Mouse (Mus musculus) embryonic stem cell, embryonic (primary cell): ENCODE measurements around the gene Fads6.

Source experiments
- CTCF ChIA-PET, 4 experiments: fragments of 300-600 bp in 2 of 4; fragments of 350-600 bp in 2 of 4; sonication (Branson Sonifier 250); formaldehyde crosslinking; loops; one replicate each; lab custom pipeline; 2022; ENCODE audit warnings: inconsistent platforms in 2 of 4; lab: Charles Lee
- POLR2A ChIA-PET, 4 experiments: fragments of 300-600 bp in 2 of 4; fragments of 350-600 bp in 2 of 4; sonication (Branson Sonifier 250); formaldehyde crosslinking; loops; one replicate each; lab custom pipeline; 2022; ENCODE audit warnings: antibody characterized with exemption in 4 of 4, inconsistent platforms in 1 of 4; lab: Charles Lee

Gene Fads6

DNA sequence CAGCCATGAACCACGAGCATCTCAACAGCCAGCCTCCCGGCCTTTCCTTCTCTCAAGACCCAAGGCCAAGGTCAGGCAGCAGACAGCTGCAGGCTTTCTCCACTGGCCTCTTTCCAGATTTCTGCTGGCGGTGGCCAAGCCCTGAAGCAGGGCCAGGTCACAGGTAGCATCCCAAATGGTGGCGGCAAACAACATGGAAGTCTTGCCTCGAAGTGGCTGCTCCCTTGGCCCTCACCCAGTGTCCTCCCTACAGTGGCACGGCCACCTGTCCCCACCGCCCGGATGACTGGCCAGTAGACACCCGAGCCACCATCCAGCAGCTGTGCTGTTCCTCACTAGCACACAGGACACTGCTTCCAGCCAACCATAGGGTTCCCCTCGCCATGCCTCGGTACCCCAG lies 56.1 kb downstream of the Fads6 start:
- ChIA-PET CTCF (interaction anchor here in 2 of 4 experiments (1.0 to 1.3 kb wide), 2 partner anchors 17 to 39 kb away, joined by 3 read pairs; no protein-coding TSS in a partner anchor), POLR2A (no interaction called here)

GRCm38 (mm10) chr11:115236570-115236969 lies 60.9 kb downstream of the Fads6 start:
- POLR2A ChIA-PET = interaction anchor here in 3 of 4 experiments (0.5 to 3.9 kb wide), 21 partner anchors 8 to 73 kb away, joined by 3 to 37 read pairs (median 4); partner anchors contain the start of genes Fdxr (in 2 of the 3), Grin2c (in 1 of the 3) and Slc9a3r1 (in 1 of the 3)
- CTCF ChIA-PET = interaction anchor here (0.5 to 3.3 kb wide), 11 partner anchors 10 to 1548 kb away, joined by 3 to 34 read pairs (median 6); partner anchors contain the start of gene Nt5c (in 1 of the 4)

DNA sequence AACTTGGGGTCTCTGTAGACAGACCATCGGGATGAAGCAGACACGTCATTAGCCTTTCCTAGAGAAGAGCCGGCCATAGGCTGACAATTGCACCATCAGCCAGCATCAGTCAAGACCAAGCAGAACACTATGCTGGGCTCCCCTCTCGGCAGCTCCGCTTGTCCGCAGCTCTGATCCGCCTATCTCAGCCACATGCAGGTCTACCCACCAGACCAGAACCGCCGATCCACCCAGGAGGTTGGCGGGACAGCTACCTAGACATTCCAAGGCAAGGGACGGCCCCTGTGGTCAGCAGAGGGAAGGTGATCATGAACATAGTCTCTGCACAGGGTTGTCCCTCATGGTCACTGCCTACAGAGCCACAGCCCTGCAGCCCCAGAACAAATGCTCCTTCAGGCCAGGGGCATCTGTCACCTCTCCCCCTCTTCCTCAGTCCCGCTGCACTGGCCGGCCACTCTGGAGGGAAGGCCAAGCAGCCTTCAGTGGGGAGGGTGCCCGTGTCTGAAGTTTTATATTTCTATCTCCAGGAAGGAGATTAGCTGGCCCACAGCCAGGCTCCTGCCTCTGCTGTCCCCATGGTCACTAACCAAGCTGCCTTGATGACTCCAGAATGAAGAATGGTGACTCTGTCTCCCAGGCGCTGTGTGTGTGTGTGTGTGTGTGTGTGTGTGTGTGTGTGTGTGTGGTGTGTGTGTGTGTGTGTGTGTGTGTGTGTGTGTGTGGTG lies 63.0 kb downstream of the Fads6 start:
- CTCF ChIA-PET = interaction anchor here (0.6 to 3.0 kb wide), 6 partner anchors 9 to 81 kb away, joined by 3 to 12 read pairs (median 8); no protein-coding TSS in a partner anchor
- POLR2A ChIA-PET = interaction anchor here in 2 of 4 experiments (0.6 to 2.2 kb wide), 7 partner anchors 9 to 19 kb away, joined by 3 to 10 read pairs (median 5); no protein-coding TSS in a partner anchor

DNA sequence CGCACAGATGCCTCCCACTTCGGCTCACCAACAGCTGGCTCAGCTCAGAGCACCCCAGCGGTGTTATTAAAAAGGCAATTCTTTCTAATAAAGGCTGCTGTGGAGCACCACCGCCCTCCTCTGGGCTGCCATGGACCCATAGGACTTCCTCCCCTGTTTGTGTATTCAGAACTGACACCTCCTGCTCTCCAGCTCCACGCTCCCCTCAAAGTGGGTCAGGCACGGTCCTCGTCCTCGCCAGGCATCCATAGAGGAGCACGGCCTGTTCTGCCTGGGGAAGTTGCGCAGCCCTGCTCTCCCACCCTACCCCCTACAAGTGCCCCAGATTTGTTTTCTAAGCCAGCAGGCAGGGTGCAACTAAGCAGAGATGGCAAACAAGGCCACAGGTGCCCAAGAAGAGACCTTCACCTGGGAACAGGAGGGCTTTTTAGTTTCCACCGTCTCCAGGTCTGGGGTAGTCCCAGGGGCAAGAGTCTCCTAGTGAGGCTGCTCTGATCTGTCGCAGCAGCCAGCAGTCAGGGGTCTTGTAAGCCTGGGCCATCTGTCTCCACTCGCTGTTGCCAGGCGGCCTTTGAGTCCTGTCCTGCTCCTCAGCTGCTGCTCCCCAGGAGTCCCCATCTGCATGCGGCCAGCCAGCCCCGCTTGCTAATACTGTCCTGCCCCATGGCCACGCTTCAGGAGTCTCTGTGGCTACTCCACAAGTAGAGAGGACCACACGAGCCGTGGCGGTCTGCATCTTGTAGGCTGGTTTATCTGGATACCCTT lies 63.8 kb downstream of the Fads6 start:
- CTCF ChIA-PET = interaction anchor here (0.6 to 3.0 kb wide), 6 partner anchors 9 to 80 kb away, joined by 3 to 12 read pairs (median 6); no protein-coding TSS in a partner anchor

DNA sequence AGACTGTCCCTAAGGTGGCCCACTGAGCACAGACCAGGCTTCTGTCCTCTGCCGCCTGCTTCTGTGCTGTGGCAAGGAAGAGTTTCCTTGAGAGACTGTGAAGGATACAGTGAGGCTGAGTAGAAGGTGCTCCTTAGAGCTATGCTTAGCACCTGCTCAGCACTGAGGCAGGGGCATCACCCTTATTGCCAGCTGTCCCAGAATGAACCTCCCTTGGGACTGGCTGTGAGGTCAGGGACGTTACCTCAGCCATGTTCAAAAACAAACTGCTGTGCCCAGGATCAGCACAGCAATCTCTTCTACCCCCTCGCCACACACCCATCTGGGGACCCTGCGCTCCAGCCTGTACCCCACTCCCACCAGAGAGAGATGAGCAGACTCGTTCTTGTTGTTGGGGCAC lies 64.6 kb downstream of the Fads6 start:
- CTCF ChIA-PET = interaction anchor here (0.6 to 3.0 kb wide), 7 partner anchors 8 to 33 kb away, joined by 3 to 12 read pairs (median 6); no protein-coding TSS in a partner anchor
- POLR2A ChIA-PET = interaction anchor here in 2 of 4 experiments (0.7 to 2.2 kb wide), 11 partner anchors 8 to 513 kb away, joined by 3 to 10 read pairs (median 4); partner anchors contain the start of genes Fdxr (in 1 of the 2) and Slc9a3r1 (in 1 of the 2)

More for the DNA sequence above, 63.8 kb downstream of the Fads6 start:
- POLR2A ChIA-PET = interaction anchor here in 2 of 4 experiments (0.7 to 2.2 kb wide), 11 partner anchors 9 to 514 kb away, joined by 3 to 10 read pairs (median 4); partner anchors contain the start of gene Fdxr (in 1 of the 2)

DNA sequence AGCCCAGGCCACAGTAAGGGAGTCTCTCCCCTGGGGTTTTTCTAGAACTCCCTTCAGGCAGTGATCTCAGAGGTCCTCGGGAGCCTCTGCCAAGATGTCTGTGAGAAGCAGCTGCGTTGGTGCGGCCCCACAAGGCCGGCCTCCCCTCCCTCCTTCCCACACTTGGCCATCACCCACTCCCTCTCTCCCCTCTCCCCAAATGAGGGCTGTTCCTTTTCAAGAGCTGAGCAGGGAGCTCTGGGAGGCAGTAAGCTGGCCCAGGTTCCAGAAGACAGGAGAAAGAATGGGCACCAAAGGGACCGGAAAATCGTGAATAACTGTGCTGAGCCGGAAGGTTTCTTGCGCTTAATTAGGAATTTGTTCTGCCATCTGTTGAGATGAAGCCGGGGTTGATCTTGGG lies 65.5 kb downstream of the Fads6 start:
- ChIA-PET POLR2A (interaction anchor here in 2 of 4 experiments (1.0 to 10.9 kb wide), 7 partner anchors 13 to 69 kb away, joined by 3 to 179 read pairs (median 3); partner anchors contain the start of genes Grin2c (in 1 of the 2) and Slc9a3r1 (in 1 of the 2)), CTCF (interaction anchor here in 1 of 4 experiments (0.7 to 1.6 kb wide), 3 partner anchors 8 to 466 kb away, joined by 3 to 6 read pairs (median 4); no protein-coding TSS in a partner anchor)

DNA sequence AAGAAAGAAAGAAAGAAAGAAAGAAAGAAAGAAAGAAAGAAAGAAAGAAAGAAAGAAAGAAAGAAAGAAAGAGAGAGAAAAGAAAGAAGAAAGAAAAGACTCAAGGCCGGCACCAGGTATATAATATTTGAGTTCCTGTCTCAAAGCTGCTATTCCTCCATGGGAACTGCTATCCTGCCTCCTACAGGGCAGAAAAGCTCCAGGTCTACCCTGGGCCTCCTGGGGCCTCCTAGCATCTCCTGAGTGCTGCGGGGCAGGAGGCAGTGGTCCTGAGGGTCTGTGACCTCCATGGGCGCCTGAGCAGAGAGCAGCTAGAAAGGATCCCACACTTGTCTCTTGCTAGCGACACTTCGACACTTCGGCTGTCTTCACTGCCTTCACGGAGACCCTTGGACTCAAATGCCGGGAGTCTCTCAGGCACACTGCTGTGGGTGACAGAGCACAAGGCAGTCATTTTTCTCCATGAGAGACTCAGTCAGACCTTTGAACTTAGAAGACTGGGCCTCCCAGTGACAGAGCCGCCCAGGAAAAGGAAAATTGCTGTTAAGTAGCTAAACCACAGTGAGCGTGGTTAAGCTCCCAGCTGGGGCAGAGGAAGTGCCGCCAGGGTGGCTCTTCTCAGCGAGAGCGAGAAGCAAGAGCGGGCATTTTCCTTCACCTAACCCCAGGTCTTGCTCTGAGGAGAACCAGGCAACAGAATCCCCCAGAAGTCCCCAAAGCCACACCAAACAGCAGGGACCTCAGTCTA lies 66.1 kb downstream of the Fads6 start:
- POLR2A ChIA-PET = interaction anchor here in 3 of 4 experiments (0.8 to 10.9 kb wide), 12 partner anchors 12 to 68 kb away, joined by 3 to 179 read pairs (median 4); partner anchors contain the start of genes Grin2c (in 1 of the 3) and Slc9a3r1 (in 1 of the 3)
- CTCF ChIA-PET = interaction anchor here (0.7 to 1.6 kb wide), 5 partner anchors 24 to 466 kb away, joined by 3 to 6 read pairs (median 3); no protein-coding TSS in a partner anchor
